Mouse (Mus musculus): Measurements from ENCODE around the gene Ccl6. TPM values are rescaled to one million over a fixed set of nuclear protein-coding genes. Genes with fewer than 3 reads are reported as not detected.

Ccl6 gene
- polyA plus RNA-seq, 1 experiment: 26.0 TPM

- Histone ChIP-seq H3K4me3 (replicated peaks) (no peak overlapping the region), H3K27me3 (replicated peaks) (peaks cover 35% of the 10 kb centered on the region), H3K36me3 (replicated peaks; ENCODE audit: low read length) (no peaks in the 10 kb centered on the region), H3K9me3 (peaks cover 8% of the 10 kb centered on the region), H3K4me1 (peaks cover 48% of the 10 kb centered on the region)
- TF ChIP-seq FLI1 (IDR thresholded peaks at IDR 0.05; ENCODE audit: low read length) (no peak), GATA1 (IDR thresholded peaks at IDR 0.05; ENCODE audit: borderline replicate concordance, low read length) (no peak)
These were observed 11.0 kb downstream of the Ccl6 start for GRCm38 (mm10) chr11:83581626-83582610.

DNA sequence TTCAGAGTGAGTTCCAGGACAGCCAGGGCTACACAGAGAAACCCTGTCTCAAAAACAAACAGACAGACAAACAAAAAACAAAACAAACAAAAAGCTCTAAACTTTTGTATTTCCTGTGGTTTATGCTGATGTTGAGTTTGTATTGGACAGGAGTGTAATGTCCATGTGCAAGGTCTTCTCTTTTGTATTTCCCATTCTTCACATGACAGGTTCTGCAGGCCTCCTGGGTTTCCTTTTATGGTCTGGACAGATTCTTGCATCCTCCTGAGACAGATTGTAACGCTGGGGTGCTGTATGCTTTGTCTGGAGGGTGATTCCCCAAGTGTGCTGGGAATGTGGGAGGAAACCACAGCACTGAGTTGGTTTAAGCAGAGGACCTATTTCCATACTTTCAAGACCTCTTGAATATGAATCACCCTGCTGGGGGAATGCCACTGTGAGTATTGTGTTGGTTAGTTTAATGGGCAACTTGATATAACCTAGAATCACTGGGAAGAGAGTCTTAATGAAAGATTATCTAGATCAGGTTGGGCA is 12.1 kb downstream of the Ccl6 start:
- H3K27me3 ChIP-seq (replicated peaks): peaks cover 31% of the 10 kb centered on the region
- H3K9me3 ChIP-seq: 0 out of 2 replicates have a peak, but pooled peaks cover 4% of the 10 kb centered on the region
- no peaks in the 10 kb centered on the region for H3K36me3 ChIP-seq (replicated peaks; ENCODE audit: low read length)
- H3K4me3 ChIP-seq (replicated peaks): no peak overlapping the region
- peaks cover 57% of the 10 kb centered on the region for H3K4me1 ChIP-seq
- TF ChIP-seq FLI1 (IDR thresholded peaks at IDR 0.05; ENCODE audit: low read length) (no peak), GATA1 (IDR thresholded peaks at IDR 0.05; ENCODE audit: borderline replicate concordance, low read length) (no peak)

GRCm38 (mm10) chr11:83578999-83579398 is 13.9 kb downstream of the Ccl6 start:
- no peak for TF ChIP-seq FLI1 (IDR thresholded peaks at IDR 0.05; ENCODE audit: low read length)
- no peak for TF ChIP-seq GATA1 (IDR thresholded peaks at IDR 0.05; ENCODE audit: borderline replicate concordance, low read length)
- peaks cover 20% of the 10 kb centered on the region for H3K27me3 ChIP-seq (replicated peaks)
- no peak overlapping the region for H3K4me3 ChIP-seq (replicated peaks)
- H3K36me3 ChIP-seq (replicated peaks; ENCODE audit: low read length): no peaks in the 10 kb centered on the region
- H3K9me3 ChIP-seq: no peaks in the 10 kb centered on the region
- peaks cover 71% of the 10 kb centered on the region for H3K4me1 ChIP-seq

DNA sequence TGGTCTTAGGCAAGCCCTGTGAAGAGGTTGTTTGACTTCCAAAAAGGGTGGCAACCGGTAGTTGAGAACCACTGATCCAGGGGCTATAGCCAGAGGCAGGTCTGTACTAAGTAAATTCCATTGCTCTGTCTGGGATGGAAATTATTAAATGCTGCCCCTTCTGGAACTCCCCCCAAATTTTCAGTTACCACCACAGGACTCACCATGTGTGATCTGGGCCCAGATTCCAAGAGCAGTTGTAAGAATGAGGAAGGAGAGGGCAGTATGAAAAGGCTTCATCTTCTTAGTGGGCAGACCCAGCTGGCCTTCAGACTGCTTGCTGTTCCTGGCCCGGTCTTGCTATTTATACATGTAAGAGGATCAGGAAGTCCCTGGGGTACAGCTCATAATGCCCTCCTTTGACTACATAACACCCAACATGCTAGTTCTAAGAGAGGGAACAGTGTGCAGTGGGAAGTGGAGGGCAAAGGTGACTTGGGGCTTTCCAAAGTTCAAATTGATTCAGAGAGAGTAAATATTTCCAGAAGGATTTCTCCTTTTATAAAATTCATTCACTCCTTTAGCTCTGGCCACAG is 14.6 kb downstream of the Ccl6 start, which contains the start of gene Ccl9:
Gene Ccl9, minus strand, starts transcription at position 451 of the 575 bp plus-strand sequence.
- Histone ChIP-seq H3K27me3 (replicated peaks) (peaks cover 15% of the 10 kb centered on the region), H3K9me3 (no peaks in the 10 kb centered on the region), H3K36me3 (replicated peaks; ENCODE audit: low read length) (no peaks in the 10 kb centered on the region), H3K4me1 (peaks cover 71% of the 10 kb centered on the region), H3K4me3 (replicated peaks) (no peak within 1 kb of the TSS)
- TF ChIP-seq GATA1 (IDR thresholded peaks at IDR 0.05; ENCODE audit: borderline replicate concordance, low read length) (no peak), FLI1 (IDR thresholded peaks at IDR 0.05; ENCODE audit: low read length) (no peak)

- H3K9me3 ChIP-seq: no peaks in the 10 kb centered on the region
- peaks cover 7% of the 10 kb centered on the region for H3K27me3 ChIP-seq (replicated peaks)
- no peaks in the 10 kb centered on the region for H3K36me3 ChIP-seq (replicated peaks; ENCODE audit: low read length)
- H3K4me1 ChIP-seq: peaks cover 70% of the 10 kb centered on the region
- H3K4me3 ChIP-seq (replicated peaks): no peak overlapping the region
- TF ChIP-seq GATA1 (IDR thresholded peaks at IDR 0.05; ENCODE audit: borderline replicate concordance, low read length): no peak
- no peak for TF ChIP-seq FLI1 (IDR thresholded peaks at IDR 0.05; ENCODE audit: low read length)
These were observed 15.8 kb downstream of the Ccl6 start for GRCm38 (mm10) chr11:83576927-83577555.

DNA sequence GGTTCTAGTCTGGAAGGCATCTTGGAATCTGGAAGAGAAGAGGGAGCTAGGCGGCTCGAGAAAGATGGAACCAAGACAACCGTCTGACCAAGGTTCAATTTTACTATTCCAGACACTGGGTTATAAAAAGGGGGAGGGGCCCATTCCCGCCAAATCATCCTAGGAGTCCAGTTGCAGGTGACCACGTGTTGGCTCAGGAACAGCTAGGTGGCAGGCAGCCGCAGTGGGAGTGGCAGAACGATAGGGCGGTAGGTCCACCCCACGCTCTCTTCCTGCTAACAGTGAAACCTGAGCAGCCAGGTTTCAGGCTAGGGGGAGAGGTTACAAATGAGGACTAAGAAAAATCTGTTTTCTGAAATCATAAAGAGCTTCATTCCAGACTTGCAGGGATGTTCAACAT is 20.1 kb downstream of the Ccl6 start:
- TF ChIP-seq FLI1 (IDR thresholded peaks at IDR 0.05; ENCODE audit: low read length) (no peak), GATA1 (IDR thresholded peaks at IDR 0.05; ENCODE audit: borderline replicate concordance, low read length) (no peak)
- no peaks in the 10 kb centered on the region for H3K9me3 ChIP-seq
- peaks cover 6% of the 10 kb centered on the region for H3K27me3 ChIP-seq (replicated peaks)
- peaks cover 79% of the 10 kb centered on the region for H3K4me1 ChIP-seq
- H3K36me3 ChIP-seq (replicated peaks; ENCODE audit: low read length): no peaks in the 10 kb centered on the region
- no peak overlapping the region for H3K4me3 ChIP-seq (replicated peaks)

DNA sequence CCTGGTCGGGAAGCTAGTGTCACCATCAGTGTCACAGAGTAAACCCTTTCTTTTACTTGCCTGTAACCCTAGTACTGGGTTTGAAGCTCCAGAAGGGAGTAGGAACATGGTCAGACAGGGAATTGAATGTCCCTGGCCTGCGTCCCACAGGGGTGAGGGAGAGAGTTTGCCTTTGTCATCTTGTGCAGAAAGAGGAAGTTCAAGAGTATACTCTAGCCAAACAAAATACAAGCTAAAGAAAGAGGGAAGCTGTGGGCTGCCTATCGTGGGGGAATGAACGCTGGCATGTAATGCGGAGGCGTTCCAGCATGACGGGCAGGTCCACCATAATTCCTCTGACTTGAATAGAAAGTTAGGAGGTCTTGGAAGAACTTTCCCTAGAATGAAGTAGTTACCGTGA is 20.7 kb downstream of the Ccl6 start:
- H3K4me3 ChIP-seq (replicated peaks): peak overlapping the region; percentile 74
- peaks cover 75% of the 10 kb centered on the region for H3K4me1 ChIP-seq
- no peaks in the 10 kb centered on the region for H3K36me3 ChIP-seq (replicated peaks; ENCODE audit: low read length)
- no peak for TF ChIP-seq GATA1 (IDR thresholded peaks at IDR 0.05; ENCODE audit: borderline replicate concordance, low read length)
- no peak for TF ChIP-seq FLI1 (IDR thresholded peaks at IDR 0.05; ENCODE audit: low read length)
- H3K9me3 ChIP-seq: no peaks in the 10 kb centered on the region
- H3K27me3 ChIP-seq (replicated peaks): peaks cover 10% of the 10 kb centered on the region

DNA sequence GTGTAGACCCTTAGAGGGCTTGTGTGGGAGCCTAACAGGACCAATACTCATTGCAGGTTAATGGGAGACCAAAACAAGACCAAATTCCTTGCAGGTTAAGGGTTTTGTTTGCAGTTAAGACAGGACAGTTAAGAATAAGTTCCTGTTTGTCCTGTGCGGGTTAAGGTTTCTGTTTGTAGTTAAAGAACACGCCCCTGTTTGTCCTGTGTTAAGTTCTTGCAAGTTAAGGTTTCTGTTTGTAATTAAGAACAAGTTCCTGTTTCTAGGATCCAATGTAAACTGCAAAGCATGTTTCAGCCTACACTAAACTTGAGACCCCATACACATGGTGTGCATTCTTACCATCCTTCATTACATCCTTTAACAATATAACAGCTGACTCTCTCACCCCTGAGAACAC is 22.7 kb downstream of the Ccl6 start:
- Histone ChIP-seq H3K4me1 (peaks cover 63% of the 10 kb centered on the region), H3K4me3 (replicated peaks) (peak overlapping the region; percentile 77), H3K27me3 (replicated peaks) (peaks cover 19% of the 10 kb centered on the region), H3K36me3 (replicated peaks; ENCODE audit: low read length) (no peaks in the 10 kb centered on the region), H3K9me3 (no peaks in the 10 kb centered on the region)
- TF ChIP-seq FLI1 (IDR thresholded peaks at IDR 0.05; ENCODE audit: low read length): no peak
- TF ChIP-seq GATA1 (IDR thresholded peaks at IDR 0.05; ENCODE audit: borderline replicate concordance, low read length): no peak

- peaks cover 58% of the 10 kb centered on the region for H3K4me1 ChIP-seq
- no peaks in the 10 kb centered on the region for H3K9me3 ChIP-seq
- H3K4me3 ChIP-seq (replicated peaks): peak overlapping the region; percentile 77
- TF ChIP-seq FLI1 (IDR thresholded peaks at IDR 0.05; ENCODE audit: low read length): 0 out of 2 replicates have a peak, but pooled peaks have one; percentile 23
- 0 out of 3 replicates have a peak, but pooled peaks have one; percentile 21 for TF ChIP-seq GATA1 (IDR thresholded peaks at IDR 0.05; ENCODE audit: borderline replicate concordance, low read length)
- no peaks in the 10 kb centered on the region for H3K36me3 ChIP-seq (replicated peaks; ENCODE audit: low read length)
- peaks cover 22% of the 10 kb centered on the region for H3K27me3 ChIP-seq (replicated peaks)
These were observed 23.6 kb downstream of the Ccl6 start for GRCm38 (mm10) chr11:83569249-83569648.
